Mouse (Mus musculus): Measurements from ENCODE around the gene Bmpr1b. TPM values are rescaled to one million over a fixed set of nuclear protein-coding genes. Genes with fewer than 3 reads are reported as not detected.

Bmpr1b gene
- total RNA-seq, 2 experiments from 2014 or later: 2.7 to 4.5 TPM

- no peak for DNase-seq (ENCODE audit: low spot score in 2 of 2)
Observed at GRCm38 (mm10) chr3:142114190-142114589, 55.0 kb downstream of the Bmpr1b start.

DNA sequence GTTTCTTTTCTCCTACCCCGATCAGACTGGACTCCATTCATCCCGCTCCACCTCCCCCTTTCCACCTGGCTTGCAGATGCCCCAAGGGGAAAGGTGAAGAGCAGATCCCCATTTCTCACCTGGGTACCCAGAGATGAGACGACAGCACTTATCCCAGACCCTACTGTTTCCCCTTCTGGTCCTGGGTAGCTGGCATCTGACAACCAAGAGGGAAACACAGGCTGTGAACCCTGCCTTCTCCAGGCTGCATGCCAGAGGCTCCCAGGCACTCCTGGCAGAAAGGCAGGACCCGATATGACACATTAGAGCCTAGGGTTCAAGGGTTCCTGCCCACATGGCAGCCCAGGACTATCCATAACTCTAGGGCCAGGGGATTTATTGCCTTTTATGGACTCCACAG lies 56.0 kb downstream of the Bmpr1b start:
- DNase-seq (ENCODE audit: low spot score in 2 of 2): no peak

- no peak for DNase-seq (ENCODE audit: low spot score in 2 of 2)
Observed at GRCm38 (mm10) chr3:142106227-142106626, 63.0 kb downstream of the Bmpr1b start.

GRCm38 (mm10) chr3:142104027-142104805 lies 65.0 kb downstream of the Bmpr1b start:
- DNase-seq (ENCODE audit: low spot score in 2 of 2): no peak

- no peak for DNase-seq (ENCODE audit: low spot score in 2 of 2)
Observed at GRCm38 (mm10) chr3:142103622-142104021, 65.6 kb downstream of the Bmpr1b start.

GRCm38 (mm10) chr3:142099151-142099550 lies 70.1 kb downstream of the Bmpr1b start:
- no peak for DNase-seq (ENCODE audit: low spot score in 2 of 2)

DNA sequence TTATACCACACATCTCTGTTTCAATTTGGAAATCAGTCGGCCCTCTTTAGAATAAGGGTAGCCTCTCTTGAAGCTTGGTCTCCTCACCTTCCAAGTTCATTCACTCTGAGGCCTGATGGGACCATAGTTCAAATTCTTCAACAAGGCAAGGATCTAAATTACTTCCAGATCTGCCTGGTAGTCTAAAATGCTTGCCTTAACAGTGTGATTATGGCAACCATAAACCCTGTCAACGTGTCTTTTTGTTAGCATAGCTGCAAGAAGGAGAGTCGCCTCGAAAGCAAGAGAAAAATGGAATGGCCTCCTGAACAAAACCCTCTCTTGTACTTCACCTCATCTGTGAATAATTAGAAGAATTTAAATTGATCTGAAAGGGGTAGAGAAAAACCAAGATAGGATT lies 75.2 kb downstream of the Bmpr1b start:
- DNase-seq (ENCODE audit: low spot score in 2 of 2): no peak

GRCm38 (mm10) chr3:142089684-142090083 lies 79.5 kb downstream of the Bmpr1b start:
- DNase-seq (ENCODE audit: low spot score in 2 of 2): no peak

DNA sequence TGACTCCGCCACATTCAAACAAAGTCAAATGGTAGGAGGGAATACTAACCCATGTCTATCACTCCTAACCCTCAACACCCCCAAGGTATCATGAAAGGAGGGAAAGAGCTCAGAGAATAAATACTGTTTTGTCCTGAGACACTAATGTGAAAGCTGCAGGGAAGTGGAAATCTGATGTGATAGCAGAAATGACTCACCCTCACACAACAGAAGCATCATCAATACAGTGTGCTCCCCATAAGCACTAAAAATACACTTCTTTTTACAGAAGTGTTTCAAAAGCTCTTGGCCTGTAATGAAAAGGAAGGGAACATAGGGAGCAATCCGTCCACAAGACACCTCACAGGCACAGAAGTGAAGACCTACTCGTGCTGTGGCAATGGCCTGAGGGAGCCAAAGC lies 83.3 kb downstream of the Bmpr1b start:
- no peak for DNase-seq (ENCODE audit: low spot score in 2 of 2)

GRCm38 (mm10) chr3:142084091-142084490 lies 85.1 kb downstream of the Bmpr1b start:
- no peak for DNase-seq (ENCODE audit: low spot score in 2 of 2)

DNA sequence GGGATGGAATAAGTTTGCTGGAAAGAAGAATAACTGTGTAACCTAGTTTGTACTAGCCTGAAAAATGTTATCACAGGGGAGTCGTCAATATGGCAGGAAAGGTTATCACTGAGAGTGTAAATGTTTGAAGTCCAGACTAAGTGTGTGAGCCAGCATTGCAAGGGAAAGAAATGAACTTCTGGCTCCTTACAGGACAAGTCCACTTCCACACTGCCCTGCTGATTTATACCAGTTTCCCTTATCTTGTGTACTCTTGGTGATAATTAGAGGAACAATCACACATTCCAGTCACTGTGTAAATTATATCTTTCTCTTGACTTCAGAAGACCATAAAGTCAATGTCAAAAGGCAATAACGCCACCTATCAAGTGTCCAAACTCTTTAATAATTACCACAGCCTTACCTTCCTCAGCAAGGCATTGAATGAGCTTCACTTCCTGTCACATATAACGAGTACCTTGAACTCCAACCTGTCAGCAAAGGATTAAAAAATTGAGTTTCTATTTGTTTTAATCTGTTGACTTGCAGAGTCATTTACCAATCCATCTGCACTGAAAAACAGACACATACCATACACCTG lies 91.4 kb downstream of the Bmpr1b start:
- DNase-seq (ENCODE audit: low spot score in 2 of 2): no peak

DNA sequence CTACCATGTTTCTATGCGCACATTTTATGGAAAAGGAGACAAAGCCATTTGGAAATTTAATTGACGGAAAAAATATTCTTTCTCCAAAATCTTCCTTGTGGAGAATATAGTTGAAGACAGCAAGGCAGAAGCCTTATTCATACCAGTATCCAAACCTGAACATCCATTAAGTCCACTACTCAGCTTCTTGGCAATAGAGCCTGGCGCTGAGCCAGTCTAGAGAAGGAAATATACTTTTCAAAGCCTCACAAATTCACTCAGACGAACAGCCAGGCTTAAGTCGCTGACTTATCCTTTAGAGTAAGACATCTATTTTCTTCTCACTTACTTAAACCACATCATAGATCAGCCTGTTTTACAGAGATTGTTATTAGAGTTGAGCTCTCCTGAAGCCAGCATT lies 97.6 kb downstream of the Bmpr1b start:
- DNase-seq (ENCODE audit: low spot score in 2 of 2): no peak

- DNase-seq (ENCODE audit: low spot score in 2 of 2): no peak
Observed at GRCm38 (mm10) chr3:142066792-142067346, 102.4 kb downstream of the Bmpr1b start.

GRCm38 (mm10) chr3:142065111-142065510 lies 104.1 kb downstream of the Bmpr1b start:
- no peak for DNase-seq (ENCODE audit: low spot score in 2 of 2)

GRCm38 (mm10) chr3:142063536-142064226 lies 105.5 kb downstream of the Bmpr1b start:
- DNase-seq (ENCODE audit: low spot score in 2 of 2): no peak

- DNase-seq (ENCODE audit: low spot score in 2 of 2): no peak
Observed at GRCm38 (mm10) chr3:142061267-142061666, 108.0 kb downstream of the Bmpr1b start.

DNA sequence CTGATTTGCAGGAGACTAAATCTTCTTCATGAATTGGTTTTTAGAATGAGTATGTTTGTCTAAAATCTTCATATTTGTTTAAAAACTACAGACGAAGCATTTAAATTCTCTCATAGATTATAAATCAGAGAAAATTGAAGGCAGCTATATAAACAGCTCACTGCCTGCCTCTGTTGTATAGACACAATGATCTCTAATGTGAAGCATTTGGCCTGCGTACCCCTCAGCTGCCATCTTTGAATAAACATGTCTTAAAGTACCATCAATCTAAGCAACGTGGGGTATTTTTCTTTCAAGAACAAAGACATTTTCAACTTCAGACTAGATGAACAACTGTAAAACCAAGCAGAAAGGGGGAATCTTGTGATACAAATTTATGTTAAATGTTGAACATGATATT lies 109.3 kb downstream of the Bmpr1b start:
- no peak for DNase-seq (ENCODE audit: low spot score in 2 of 2)

GRCm38 (mm10) chr3:142050681-142051080 lies 118.5 kb downstream of the Bmpr1b start:
- no peak for DNase-seq (ENCODE audit: low spot score in 2 of 2)

DNA sequence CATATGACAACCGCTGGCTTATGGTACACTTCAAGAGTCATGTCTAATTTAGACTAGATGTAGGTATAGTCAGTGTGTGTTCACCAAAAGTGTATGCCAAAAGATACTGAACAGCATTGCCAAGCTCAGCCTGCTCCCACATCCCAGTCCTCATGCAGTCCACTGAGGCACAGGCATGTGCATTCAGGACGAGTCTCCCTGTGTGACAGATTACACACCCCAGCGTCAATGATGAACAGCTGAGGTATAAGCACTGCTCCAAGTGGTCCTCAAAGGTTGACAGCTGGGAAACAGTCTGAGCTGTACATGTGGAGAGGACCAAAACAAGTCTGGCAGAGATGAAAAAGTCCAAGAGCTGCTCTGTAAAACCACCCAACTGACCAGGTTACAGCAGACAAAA lies 119.6 kb downstream of the Bmpr1b start:
- DNase-seq (ENCODE audit: low spot score in 2 of 2): no peak

DNA sequence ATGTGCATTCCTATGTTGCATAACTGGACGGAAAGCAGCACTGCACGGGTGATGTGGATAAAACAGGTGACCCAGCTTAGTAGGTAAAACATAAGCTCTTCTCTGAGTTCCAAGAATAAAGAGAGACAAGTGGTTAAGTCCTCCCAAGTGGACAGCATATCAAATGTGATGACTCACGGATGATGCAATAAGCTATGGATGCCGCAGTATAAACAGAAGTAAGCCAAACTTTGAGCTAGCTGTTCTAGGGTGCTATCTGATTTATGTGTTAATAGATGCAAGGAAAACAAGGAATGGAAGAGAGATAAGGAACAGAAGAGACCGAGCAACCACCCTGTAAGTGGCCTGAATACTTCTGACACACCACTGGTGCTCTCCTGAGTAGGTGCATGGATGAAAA lies 120.1 kb downstream of the Bmpr1b start:
- DNase-seq (ENCODE audit: low spot score in 2 of 2): no peak

GRCm38 (mm10) chr3:142048493-142048892 lies 120.7 kb downstream of the Bmpr1b start:
- DNase-seq (ENCODE audit: low spot score in 2 of 2): no peak

DNA sequence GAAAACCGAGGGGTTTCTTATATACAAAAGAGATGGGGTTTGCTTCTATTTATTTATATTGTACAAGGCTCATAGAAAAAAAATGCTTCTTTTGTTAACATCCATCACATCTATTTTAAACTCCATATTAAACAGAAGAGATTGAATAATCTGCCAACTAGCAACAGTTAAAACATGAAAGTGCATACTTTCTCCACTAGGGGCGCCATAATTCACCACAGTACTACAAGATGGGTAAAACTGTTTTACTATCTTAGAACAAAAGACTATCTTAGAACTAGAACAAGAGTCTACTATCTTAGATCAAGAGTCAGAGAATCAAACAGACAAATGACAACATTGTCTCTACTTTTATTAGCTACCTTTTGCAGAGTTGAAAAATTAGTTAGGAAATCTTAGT lies 125.8 kb downstream of the Bmpr1b start:
- no peak for DNase-seq (ENCODE audit: low spot score in 2 of 2)

Data from adrenal gland, postnatal 4 days (tissue).